Mouse (Mus musculus): Measurements from ENCODE around the gene H2-T22. TPM values are rescaled to one million over a fixed set of nuclear protein-coding genes. Genes with fewer than 3 reads are reported as not detected.

Gene H2-T22
- total RNA-seq, 2 experiments from 2014 or later = 8.8 to 9.7 TPM

- intact Hi-C loops (cut with DNase I) = no loop called here
- TF ChIP-seq CTCF (IDR thresholded peaks at IDR 0.05) = no peak
- Histone ChIP-seq H3K4me3 (no peak overlapping the region), H3K27ac (peak overlapping the region; percentile 20; the same call in 1 of the 2 replicates)
- DNase-seq = no peak
Observed at GRCm38 (mm10) chr17:36001121-36001897, 41.2 kb downstream of the H2-T22 start.

- intact Hi-C loops (cut with DNase I) = no loop called here
- DNase-seq = no peak
- Histone ChIP-seq H3K4me3 (no peak overlapping the region), H3K27ac (peak overlapping the region; percentile 20; the same call in 1 of the 2 replicates)
- TF ChIP-seq CTCF (IDR thresholded peaks at IDR 0.05) = no peak
Observed at GRCm38 (mm10) chr17:36000349-36000748, 42.2 kb downstream of the H2-T22 start.

GRCm38 (mm10) chr17:35999356-35999755 lies 43.2 kb downstream of the H2-T22 start:
- Histone ChIP-seq H3K4me3 (no peak overlapping the region), H3K27ac (no peak overlapping the region)
- intact Hi-C loops (cut with DNase I) = loop anchor here (5.0 kb wide), 1 partner anchor 113 kb away; no protein-coding TSS in a partner anchor
- no peak for TF ChIP-seq CTCF (IDR thresholded peaks at IDR 0.05)
- no peak for DNase-seq

GRCm38 (mm10) chr17:35998545-35999305 lies 43.8 kb downstream of the H2-T22 start:
- intact Hi-C loops (cut with DNase I) = loop anchor here (5.0 kb wide), 1 partner anchor 114 kb away; no protein-coding TSS in a partner anchor
- DNase-seq = no peak
- no peak overlapping the region for H3K27ac ChIP-seq
- no peak overlapping the region for H3K4me3 ChIP-seq
- TF ChIP-seq CTCF (IDR thresholded peaks at IDR 0.05) = no peak

- intact Hi-C loops (cut with DNase I) = loop anchor here (1.0 to 5.0 kb wide), 2 partner anchors 37 to 114 kb away; no protein-coding TSS in a partner anchor
- no peak for TF ChIP-seq CTCF (IDR thresholded peaks at IDR 0.05)
- H3K27ac ChIP-seq = peak overlapping the region; percentile 53; the same call in 1 of the 2 replicates
- no peak for DNase-seq
- H3K4me3 ChIP-seq = peak overlapping the region; percentile 24
Observed at GRCm38 (mm10) chr17:35997713-35998510, 44.6 kb downstream of the H2-T22 start.

- peak; percentile 92 for DNase-seq
- peak overlapping the region; percentile 35; the same call in 1 of the 2 replicates for H3K27ac ChIP-seq
- peak overlapping the region; percentile 24 for H3K4me3 ChIP-seq
- no peak; the same call in none of the 2 replicates for TF ChIP-seq CTCF (IDR thresholded peaks at IDR 0.05)
- intact Hi-C loops (cut with DNase I) = loop anchor here (1.0 to 5.0 kb wide), 2 partner anchors 38 to 115 kb away; no protein-coding TSS in a partner anchor
Observed at GRCm38 (mm10) chr17:35996949-35997348, 45.6 kb downstream of the H2-T22 start.

- no peak for TF ChIP-seq CTCF (IDR thresholded peaks at IDR 0.05)
- Histone ChIP-seq H3K4me3 (peak overlapping the region; percentile 87), H3K27ac (peak overlapping the region; percentile 89)
- intact Hi-C loops (cut with DNase I) = loop anchor here (5.0 kb wide), 1 partner anchor 117 kb away; no protein-coding TSS in a partner anchor
- DNase-seq = no peak
Observed at GRCm38 (mm10) chr17:35994879-35995240, 47.7 kb downstream of the H2-T22 start.

GRCm38 (mm10) chr17:35994175-35994878 lies 48.2 kb downstream of the H2-T22 start:
- intact Hi-C loops (cut with DNase I) = no loop called here
- no peak for TF ChIP-seq CTCF (IDR thresholded peaks at IDR 0.05)
- Histone ChIP-seq H3K27ac (peak overlapping the region; percentile 89), H3K4me3 (peak overlapping the region; percentile 87)
- peak; percentile 87 for DNase-seq

GRCm38 (mm10) chr17:35993675-35994074 lies 48.9 kb downstream of the H2-T22 start:
- Histone ChIP-seq H3K27ac (peak overlapping the region; percentile 89), H3K4me3 (peak overlapping the region; percentile 87)
- intact Hi-C loops (cut with DNase I) = loop anchor here (2.0 kb wide), 1 partner anchor 55 kb away; no protein-coding TSS in a partner anchor
- TF ChIP-seq CTCF (IDR thresholded peaks at IDR 0.05) = no peak; the same call in 1 of the 2 replicates
- peak; percentile 84 for DNase-seq

GRCm38 (mm10) chr17:35991781-35992180 lies 50.8 kb downstream of the H2-T22 start:
- intact Hi-C loops (cut with DNase I) = loop anchor here (2.0 kb wide), 1 partner anchor 53 kb away; no protein-coding TSS in a partner anchor
- H3K4me3 ChIP-seq = no peak overlapping the region
- no peak overlapping the region for H3K27ac ChIP-seq
- DNase-seq = no peak
- TF ChIP-seq CTCF (IDR thresholded peaks at IDR 0.05) = no peak

Other genes with a start within 250 kb of the H2-T22 start
- 1 to 10 TPM; 4.4 to 8.6 TPM for gene Ier3, start 221.1 kb downstream of the H2-T22 start, total RNA-seq (2021)
- 10 to 100 TPM; 45.4 to 50.9 TPM for gene Flot1, start 219.5 kb downstream of the H2-T22 start, total RNA-seq (2021)
- gene Tubb5, start 204.4 kb downstream of the H2-T22 start, total RNA-seq (2021) = 10 to 100 TPM; 29.7 to 40.0 TPM
- 1 to 10 TPM; 3.6 to 4.4 TPM for gene Mdc1, start 201.2 kb downstream of the H2-T22 start, total RNA-seq (2021)
- gene Nrm, start 181.4 kb downstream of the H2-T22 start, total RNA-seq (2021) = under 1 TPM; 0.82 to 0.86 TPM
- gene Ppp1r18, start 177.2 kb downstream of the H2-T22 start, total RNA-seq (2021) = 1 to 10 TPM; 3.9 to 7.9 TPM
- 10 to 100 TPM; 13.2 to 16.2 TPM for gene Dhx16, start 162.9 kb downstream of the H2-T22 start, total RNA-seq (2021)
- gene 2310061I04Rik, start 145.3 kb downstream of the H2-T22 start, total RNA-seq (2021) = 10 to 100 TPM; 73.0 to 78.4 TPM
- 1 to 10 TPM; 2.8 to 4.2 TPM for gene Atat1, start 132.7 kb downstream of the H2-T22 start, total RNA-seq (2021)
- 10 to 100 TPM; 58.6 to 65.4 TPM for gene Mrps18b, start 126.4 kb downstream of the H2-T22 start, total RNA-seq (2021)
- gene Ppp1r10, start 126.3 kb downstream of the H2-T22 start, total RNA-seq (2021) = 10 to 100 TPM; 15.6 to 34.8 TPM
- gene Abcf1, start 73.0 kb downstream of the H2-T22 start, total RNA-seq (2021) = 10 to 100 TPM; 72.1 to 74.9 TPM
- gene Gnl1, start 62.9 kb downstream of the H2-T22 start, total RNA-seq (2021) = 10 to 100 TPM; 19.8 to 20.9 TPM
- gene Prr3, start 62.5 kb downstream of the H2-T22 start, total RNA-seq (2021) = 1 to 10 TPM; 2.6 to 2.8 TPM
- 1 to 10 TPM; 2.0 to 2.5 TPM for gene H2-T24, start 22.2 kb downstream of the H2-T22 start, total RNA-seq (2021)
- gene H2-T23, start 9.9 kb downstream of the H2-T22 start, total RNA-seq (2021) = 1 to 10 TPM; 6.3 to 9.2 TPM
- not detected for gene Gm6034, start 214 bp upstream of the H2-T22 start, total RNA-seq (2021)
- gene Gm11127, start 15.6 kb upstream of the H2-T22 start, total RNA-seq (2021) = 1 to 10 TPM; 1.5 to 2.1 TPM
- gene Gm19684, start 78.9 kb upstream of the H2-T22 start, total RNA-seq (2021) = not detected
- not detected for gene Gm7030, start 86.7 kb upstream of the H2-T22 start, total RNA-seq (2021)
- not detected for gene Gm8909, start 125.8 kb upstream of the H2-T22 start, total RNA-seq (2021)
- not detected for gene H2-T3, start 147.5 kb upstream of the H2-T22 start, total RNA-seq (2021)
- 10 to 100 TPM; 36.5 to 41.1 TPM for gene Rpp21, start 215.3 kb upstream of the H2-T22 start, total RNA-seq (2021)
- 1 to 10 TPM; 7.3 to 7.4 TPM for gene Trim39, start 229.5 kb upstream of the H2-T22 start, total RNA-seq (2021)
- gene H2-M10.2, start 243.7 kb upstream of the H2-T22 start, total RNA-seq (2021) = not detected

Measured in gastrocnemius, adult 2 months (tissue).